8 mouse cellular contexts compared by ENCODE assay signal in genomic region chr8:34392981-34393828, GRCm38 (mm10).
DNase-seq lines count a peak whose midpoint lies in the region; ATAC-seq and TF ChIP-seq lines count a peak whose summit lies in the region.

No protein-coding gene starts in this region.

- no peak overlapping the region for H3K9ac ChIP-seq in heart, embryonic 12.5 days

- H3K27ac ChIP-seq in heart, embryonic 12.5 days (ENCODE audit: poor library complexity, severe bottlenecking) = no peak overlapping the region
- H3K27ac ChIP-seq in kidney, adult 2 months (ENCODE audit: insufficient read depth, low read depth, low read length) = no peak overlapping the region

- H3K36me3 ChIP-seq in heart, embryonic 12.5 days = no peaks in the 10 kb centered on the region
- no peaks in the 10 kb centered on the region for H3K36me3 ChIP-seq in kidney, adult 2 months (ENCODE audit: control insufficient read depth, insufficient read depth, low read length)

- H3K4me3 ChIP-seq in heart, embryonic 12.5 days = no peak overlapping the region
- no peak overlapping the region for H3K4me3 ChIP-seq in kidney, adult 2 months (ENCODE audit: insufficient read depth, low read depth, low read length)

- WGBS in heart, embryonic 12.5 days = 87% methylated on average over 15 of the region's 15 CpGs
- 82% methylated on average over 15 of the region's 15 CpGs for WGBS in kidney, adult 2 months

- H3K4me2 ChIP-seq in heart, embryonic 12.5 days = no peak overlapping the region

- H3K4me1 ChIP-seq in heart, embryonic 12.5 days (replicated peaks) = peaks cover 7% of the 10 kb centered on the region
- no peaks in the 10 kb centered on the region for H3K4me1 ChIP-seq in kidney, adult 2 months (ENCODE audit: control insufficient read depth, insufficient read depth, low read length)

- H3K9me3 ChIP-seq in heart, embryonic 12.5 days (replicated peaks) = 0 out of 2 replicates have a peak, but pooled peaks cover 4% of the 10 kb centered on the region

- 0 out of 2 replicates have a peak, but pooled peaks cover 4% of the 10 kb centered on the region for H3K27me3 ChIP-seq in heart, embryonic 12.5 days (replicated peaks)
- no peaks in the 10 kb centered on the region for H3K27me3 ChIP-seq in kidney, adult 2 months (replicated peaks; ENCODE audit: control insufficient read depth, insufficient read depth, low read length)

- no peak for TF ChIP-seq CTCF in kidney, adult 2 months (conservative IDR thresholded peaks at IDR 0.05; ENCODE audit: insufficient read depth, insufficient read length, low read depth, low read length)

- peak; percentile 41 to 63 for DNase-seq in heart, adult 18-20 months
- peak; percentile 33 for DNase-seq in gastrocnemius, postnatal 25 days
- peak; percentile 68 to 75 for DNase-seq in left cerebral cortex, adult 18-20 months (ENCODE audit: low spot score in 2 of 2)
- DNase-seq in right cerebral cortex, adult 2 months (ENCODE audit: low spot score in 2 of 2) = peak; percentile 60 to 68
- no peak for DNase-seq in lung, adult 18-20 months
- DNase-seq in kidney, adult 2 months = no peak
- DNase-seq in adrenal gland, postnatal 4 days (ENCODE audit: low spot score in 2 of 2) = no peak

- ATAC-seq in heart, embryonic 12.5 days (ENCODE audit: insufficient number of reproducible peaks, low FRiP score) = no peak

- no peak for TF ChIP-seq POLR2A in kidney, adult 2 months (IDR thresholded peaks at IDR 0.05; ENCODE audit: low read depth, low read length)

Comparison
In these comparisons a context has a peak if more than half of its experiments do, and no peak if none do; other contexts are left out.
1. DNase-seq: peak in heart, adult 18-20 months (2 of 2), gastrocnemius, postnatal 25 days (single experiment), left cerebral cortex, adult 18-20 months (2 of 2) and right cerebral cortex, adult 2 months (2 of 2); none in lung, adult 18-20 months (0 of 2), kidney, adult 2 months (single experiment) and adrenal gland, postnatal 4 days (0 of 2).